Mouse (Mus musculus): ENCODE measurements at regions not wholly inside any gene's neighbourhood (a gene's known extent, or its start where the extent isn't known, plus 50 kb on each side); places are given as distances from the start of the nearest gene placed in this dataset.

- WGBS = 58% methylated on average over 4 of the region's 4 CpGs
Observed at GRCm38 (mm10) chr9:30810290-30810689, 112.0 kb downstream of the Adamts15 start.

GRCm38 (mm10) chr9:30808863-30809491 is 113.3 kb downstream of the Adamts15 start:
- H3K27ac ChIP-seq = no peak overlapping the region
- H3K27me3 ChIP-seq (replicated peaks) = no peaks in the 10 kb centered on the region
- no peaks in the 10 kb centered on the region for H3K9me3 ChIP-seq
- no peak for ATAC-seq (replicated peaks)
- no peaks in the 10 kb centered on the region for H3K4me1 ChIP-seq
- 86% methylated on average over 11 of the region's 11 CpGs for WGBS
- H3K36me3 ChIP-seq (replicated peaks) = no peaks in the 10 kb centered on the region
- H3K4me3 ChIP-seq = no peak overlapping the region
- no peak overlapping the region for H3K4me2 ChIP-seq
- no peak overlapping the region for H3K9ac ChIP-seq

More at GRCm38 (mm10) chr9:30810290-30810689, 112.0 kb downstream of the Adamts15 start:
- Histone ChIP-seq H3K27ac (no peak overlapping the region), H3K4me2 (no peak overlapping the region), H3K9me3 (no peaks in the 10 kb centered on the region), H3K9ac (no peak overlapping the region), H3K4me3 (no peak overlapping the region), H3K36me3 (replicated peaks) (no peaks in the 10 kb centered on the region), H3K4me1 (no peaks in the 10 kb centered on the region), H3K27me3 (replicated peaks) (no peaks in the 10 kb centered on the region)
- no peak for ATAC-seq (replicated peaks)

GRCm38 (mm10) chr9:30803755-30804532 is 118.3 kb downstream of the Adamts15 start:
- no peaks in the 10 kb centered on the region for H3K27me3 ChIP-seq (replicated peaks)
- no peaks in the 10 kb centered on the region for H3K4me1 ChIP-seq
- H3K36me3 ChIP-seq (replicated peaks) = no peaks in the 10 kb centered on the region
- WGBS = 85% methylated on average over 10 of the region's 10 CpGs
- no peak overlapping the region for H3K9ac ChIP-seq
- no peak overlapping the region for H3K27ac ChIP-seq
- no peak overlapping the region for H3K4me2 ChIP-seq
- ATAC-seq (replicated peaks) = no peak
- no peaks in the 10 kb centered on the region for H3K9me3 ChIP-seq
- no peak overlapping the region for H3K4me3 ChIP-seq

GRCm38 (mm10) chr9:30802826-30803225 is 119.4 kb downstream of the Adamts15 start:
- H3K4me1 ChIP-seq = no peaks in the 10 kb centered on the region
- no peak for ATAC-seq (replicated peaks)
- no peak overlapping the region for H3K9ac ChIP-seq
- 66% methylated on average over 3 of the region's 3 CpGs for WGBS
- H3K27ac ChIP-seq = no peak overlapping the region
- H3K27me3 ChIP-seq (replicated peaks) = no peaks in the 10 kb centered on the region
- no peaks in the 10 kb centered on the region for H3K36me3 ChIP-seq (replicated peaks)
- H3K4me2 ChIP-seq = no peak overlapping the region
- H3K9me3 ChIP-seq = no peaks in the 10 kb centered on the region
- H3K4me3 ChIP-seq = no peak overlapping the region

GRCm38 (mm10) chr9:30794701-30795407 is 127.4 kb downstream of the Adamts15 start:
- Histone ChIP-seq H3K4me1 (no peaks in the 10 kb centered on the region), H3K4me2 (no peak overlapping the region), H3K4me3 (no peak overlapping the region), H3K9ac (no peak overlapping the region), H3K36me3 (replicated peaks) (no peaks in the 10 kb centered on the region), H3K9me3 (no peaks in the 10 kb centered on the region), H3K27ac (no peak overlapping the region), H3K27me3 (replicated peaks) (no peaks in the 10 kb centered on the region)
- WGBS = 84% methylated on average over 3 of the region's 3 CpGs
- no peak for ATAC-seq (replicated peaks)

- Histone ChIP-seq H3K27me3 (replicated peaks) (no peaks in the 10 kb centered on the region), H3K9me3 (no peaks in the 10 kb centered on the region), H3K4me1 (no peaks in the 10 kb centered on the region), H3K27ac (no peak overlapping the region), H3K4me2 (no peak overlapping the region), H3K36me3 (replicated peaks) (no peaks in the 10 kb centered on the region), H3K4me3 (no peak overlapping the region), H3K9ac (no peak overlapping the region)
- 83% methylated on average over 2 of the region's 2 CpGs for WGBS
- no peak for ATAC-seq (replicated peaks)
Observed at GRCm38 (mm10) chr9:30781221-30781620, 141.0 kb downstream of the Adamts15 start.

- 90% methylated on average over 2 of the region's 2 CpGs for WGBS
- no peak for ATAC-seq (replicated peaks)
- Histone ChIP-seq H3K9ac (no peak overlapping the region), H3K36me3 (replicated peaks) (no peaks in the 10 kb centered on the region), H3K27ac (no peak overlapping the region), H3K4me3 (no peak overlapping the region), H3K4me1 (no peaks in the 10 kb centered on the region), H3K9me3 (no peaks in the 10 kb centered on the region), H3K4me2 (no peak overlapping the region), H3K27me3 (replicated peaks) (no peaks in the 10 kb centered on the region)
Observed at GRCm38 (mm10) chr9:30777816-30778215, 144.4 kb downstream of the Adamts15 start.

GRCm38 (mm10) chr9:30775161-30775560 is 147.1 kb downstream of the Adamts15 start:
- Histone ChIP-seq H3K4me3 (no peak overlapping the region), H3K36me3 (replicated peaks) (no peaks in the 10 kb centered on the region), H3K4me1 (no peaks in the 10 kb centered on the region), H3K27me3 (replicated peaks) (no peaks in the 10 kb centered on the region), H3K9ac (no peak overlapping the region), H3K4me2 (no peak overlapping the region), H3K9me3 (no peaks in the 10 kb centered on the region), H3K27ac (no peak overlapping the region)
- WGBS = 57% methylated on average over 6 of the region's 6 CpGs
- ATAC-seq (replicated peaks) = no peak

- Histone ChIP-seq H3K9me3 (no peaks in the 10 kb centered on the region), H3K4me3 (no peak overlapping the region), H3K36me3 (replicated peaks) (no peaks in the 10 kb centered on the region), H3K4me1 (no peaks in the 10 kb centered on the region), H3K9ac (no peak overlapping the region), H3K4me2 (no peak overlapping the region), H3K27me3 (replicated peaks) (no peaks in the 10 kb centered on the region), H3K27ac (no peak overlapping the region)
- WGBS = 73% methylated on average over 3 of the region's 3 CpGs
- no peak for ATAC-seq (replicated peaks)
Observed at GRCm38 (mm10) chr9:30772456-30772855, 149.8 kb downstream of the Adamts15 start.

- Histone ChIP-seq H3K4me3 (no peak overlapping the region), H3K27ac (no peak overlapping the region), H3K27me3 (replicated peaks) (no peaks in the 10 kb centered on the region), H3K36me3 (replicated peaks) (no peaks in the 10 kb centered on the region), H3K4me1 (no peaks in the 10 kb centered on the region), H3K9ac (no peak overlapping the region), H3K9me3 (no peaks in the 10 kb centered on the region), H3K4me2 (no peak overlapping the region)
- no peak for ATAC-seq (replicated peaks)
- 84% methylated on average over 8 of the region's 8 CpGs for WGBS
Observed at GRCm38 (mm10) chr9:30770436-30771173, 151.6 kb downstream of the Adamts15 start.

- no peak overlapping the region for H3K9ac ChIP-seq
- ATAC-seq (replicated peaks) = no peak
- H3K9me3 ChIP-seq = no peaks in the 10 kb centered on the region
- H3K4me2 ChIP-seq = no peak overlapping the region
- H3K36me3 ChIP-seq (replicated peaks) = no peaks in the 10 kb centered on the region
- H3K4me3 ChIP-seq = no peak overlapping the region
- 89% methylated on average over 4 of the region's 4 CpGs for WGBS
- H3K27ac ChIP-seq = no peak overlapping the region
- H3K27me3 ChIP-seq (replicated peaks) = no peaks in the 10 kb centered on the region
- H3K4me1 ChIP-seq = no peaks in the 10 kb centered on the region
Observed at GRCm38 (mm10) chr9:30769435-30769729, 152.9 kb downstream of the Adamts15 start.

- Histone ChIP-seq H3K4me1 (no peaks in the 10 kb centered on the region), H3K36me3 (replicated peaks) (no peaks in the 10 kb centered on the region), H3K4me3 (no peak overlapping the region), H3K9me3 (no peaks in the 10 kb centered on the region), H3K27me3 (replicated peaks) (no peaks in the 10 kb centered on the region), H3K9ac (no peak overlapping the region), H3K27ac (no peak overlapping the region), H3K4me2 (no peak overlapping the region)
- no peak for ATAC-seq (replicated peaks)
- WGBS = 90% methylated on average over 7 of the region's 7 CpGs
Observed at GRCm38 (mm10) chr9:30768665-30769434, 153.4 kb downstream of the Adamts15 start.
